Mouse (Mus musculus) layer of hippocampus, postnatal 36 days (tissue): ENCODE data around the gene Bicc1. TPM values are rescaled to one million over a fixed set of nuclear protein-coding genes. Genes with fewer than 3 reads are reported as not detected.

Source experiments
- DNase-seq, 2 experiments: peaks; one replicate each; pipeline ENCODE4 v3.0.0; 2022
- total RNA-seq, 2 experiments: library from RNA; stranded (reverse); gene quantifications; 2 replicates each; pipeline ENCODE4 v1.2.3; 2021

The Bicc1 gene
- total RNA-seq, 2 experiments from 2014 or later: 3.2 to 4.2 TPM

DNA sequence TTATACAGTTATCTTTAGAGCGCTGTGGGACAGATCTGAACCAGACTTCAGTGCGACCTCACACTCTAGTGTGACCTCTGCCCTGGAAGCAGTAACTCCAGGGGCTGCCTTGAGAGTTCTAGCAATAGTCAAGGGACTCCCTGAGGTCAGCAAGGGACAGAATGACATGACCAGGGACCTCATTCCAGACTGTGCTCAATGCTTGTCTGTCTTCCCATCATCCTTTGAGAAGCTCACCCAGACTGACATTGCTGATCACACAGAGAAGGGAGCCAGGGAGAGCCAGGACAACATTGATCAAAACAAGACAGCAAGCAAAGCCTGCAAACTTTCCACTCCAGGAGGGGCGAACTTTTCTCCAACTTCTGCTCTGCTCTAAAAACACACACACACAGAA, 38.7 kb downstream of the Bicc1 start:
- no peak for DNase-seq

- DNase-seq: no peak
These were observed 39.3 kb downstream of the Bicc1 start for GRCm38 (mm10) chr10:71120121-71120768.

GRCm38 (mm10) chr10:71119120-71119847, 40.2 kb downstream of the Bicc1 start:
- no peak for DNase-seq

- DNase-seq: no peak
These were observed 41.7 kb downstream of the Bicc1 start for GRCm38 (mm10) chr10:71117766-71118165.

- no peak for DNase-seq
These were observed 45.1 kb downstream of the Bicc1 start for GRCm38 (mm10) chr10:71114260-71114920.

DNA sequence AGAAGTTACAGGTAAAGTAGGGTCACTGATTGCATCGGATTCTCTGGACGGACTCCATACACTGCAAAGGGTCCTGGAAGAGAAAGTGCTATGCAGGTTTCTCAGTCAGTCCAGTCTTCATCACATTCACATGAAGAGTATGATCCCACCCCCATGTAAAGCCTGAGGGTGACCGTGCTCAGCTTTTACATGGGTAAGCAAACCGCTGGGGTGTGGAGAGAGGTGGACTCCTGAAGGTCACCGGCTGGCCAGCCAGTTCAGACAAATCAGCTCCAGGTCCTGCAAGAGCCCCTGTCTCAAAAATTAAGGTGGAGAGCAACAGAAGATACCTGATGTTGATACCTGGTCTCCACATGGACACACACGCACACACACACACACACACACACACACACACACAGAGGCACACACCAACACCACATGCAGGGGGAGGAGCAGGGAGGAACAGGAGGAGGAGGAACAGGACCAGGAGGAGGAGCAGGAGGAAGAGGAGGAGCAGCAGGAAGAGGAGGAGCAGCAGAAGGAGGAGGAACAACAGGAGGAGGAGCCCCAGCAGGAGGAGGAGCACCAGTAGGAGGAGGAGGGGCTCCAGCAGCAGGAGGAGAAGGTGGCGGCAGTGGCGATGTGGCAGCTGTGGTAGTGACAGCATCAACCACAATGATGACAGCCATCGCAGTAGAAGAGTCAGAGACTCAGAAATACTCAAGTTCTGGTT, 52.9 kb downstream of the Bicc1 start:
- no peak for DNase-seq

DNA sequence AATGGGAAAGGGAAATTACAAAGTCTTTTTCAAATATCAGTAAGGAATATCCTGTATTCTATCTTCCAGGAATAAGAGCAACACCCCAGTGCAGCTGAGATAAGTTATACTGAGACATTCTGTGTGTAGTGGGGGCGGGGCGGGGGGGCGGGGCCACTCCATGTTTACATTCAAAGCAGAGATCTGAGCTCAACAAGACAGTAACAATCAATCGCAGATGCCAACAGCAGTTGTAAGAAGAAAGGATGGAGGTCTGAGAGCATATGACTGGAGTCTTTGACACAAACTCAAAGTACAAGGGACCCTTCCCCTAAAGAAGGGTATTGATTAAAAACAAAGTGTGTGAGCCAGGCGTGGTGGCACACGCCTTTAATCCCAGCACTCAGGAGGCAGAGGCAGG, 54.7 kb downstream of the Bicc1 start:
- DNase-seq: no peak

GRCm38 (mm10) chr10:71100815-71101499, 58.5 kb downstream of the Bicc1 start:
- no peak for DNase-seq

DNA sequence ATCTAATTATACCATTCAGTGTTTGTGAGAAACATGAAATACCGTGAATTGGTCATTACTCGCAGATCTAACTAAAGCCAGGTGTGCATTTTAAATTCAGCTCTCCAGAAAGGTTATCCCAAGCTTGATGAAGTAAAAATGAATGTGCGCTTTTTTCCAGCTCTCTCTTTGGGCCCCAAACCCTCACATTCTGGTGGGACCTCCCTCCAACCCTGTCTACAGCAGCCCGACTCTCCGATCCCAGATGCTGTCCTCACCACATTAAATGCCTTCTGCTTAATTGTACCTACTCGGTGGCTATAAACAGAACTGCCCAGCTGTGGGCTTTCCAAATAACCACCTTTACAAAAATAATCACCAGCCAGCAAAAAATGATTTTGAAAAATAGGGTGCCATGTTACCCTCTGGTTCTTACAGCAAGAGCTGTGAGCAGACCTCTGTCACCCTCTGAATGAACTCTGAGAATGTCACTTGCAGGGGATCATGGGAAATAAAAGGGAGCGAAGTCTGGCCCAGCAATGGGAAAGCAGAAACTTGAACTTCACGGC, 64.7 kb downstream of the Bicc1 start:
- DNase-seq: no peak

GRCm38 (mm10) chr10:71093312-71093711, 66.2 kb downstream of the Bicc1 start:
- no peak for DNase-seq

DNA sequence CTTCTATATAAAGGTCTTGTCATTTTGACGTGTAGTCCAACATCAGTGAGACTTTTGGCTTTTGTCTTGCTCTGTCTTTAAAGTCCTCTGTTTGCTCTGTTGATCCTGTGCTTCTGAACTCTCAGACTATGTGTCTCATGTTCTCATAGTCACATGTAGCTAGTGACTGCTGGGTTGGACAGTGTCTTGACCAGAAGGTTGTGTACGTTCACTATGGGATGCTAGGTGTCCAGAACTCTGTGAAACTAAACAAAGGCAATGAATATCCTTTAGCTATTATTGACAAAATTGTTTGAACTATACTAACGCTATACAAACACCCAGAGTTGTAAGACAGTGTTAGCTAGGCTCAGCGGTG, 72.2 kb downstream of the Bicc1 start:
- no peak for DNase-seq

DNA sequence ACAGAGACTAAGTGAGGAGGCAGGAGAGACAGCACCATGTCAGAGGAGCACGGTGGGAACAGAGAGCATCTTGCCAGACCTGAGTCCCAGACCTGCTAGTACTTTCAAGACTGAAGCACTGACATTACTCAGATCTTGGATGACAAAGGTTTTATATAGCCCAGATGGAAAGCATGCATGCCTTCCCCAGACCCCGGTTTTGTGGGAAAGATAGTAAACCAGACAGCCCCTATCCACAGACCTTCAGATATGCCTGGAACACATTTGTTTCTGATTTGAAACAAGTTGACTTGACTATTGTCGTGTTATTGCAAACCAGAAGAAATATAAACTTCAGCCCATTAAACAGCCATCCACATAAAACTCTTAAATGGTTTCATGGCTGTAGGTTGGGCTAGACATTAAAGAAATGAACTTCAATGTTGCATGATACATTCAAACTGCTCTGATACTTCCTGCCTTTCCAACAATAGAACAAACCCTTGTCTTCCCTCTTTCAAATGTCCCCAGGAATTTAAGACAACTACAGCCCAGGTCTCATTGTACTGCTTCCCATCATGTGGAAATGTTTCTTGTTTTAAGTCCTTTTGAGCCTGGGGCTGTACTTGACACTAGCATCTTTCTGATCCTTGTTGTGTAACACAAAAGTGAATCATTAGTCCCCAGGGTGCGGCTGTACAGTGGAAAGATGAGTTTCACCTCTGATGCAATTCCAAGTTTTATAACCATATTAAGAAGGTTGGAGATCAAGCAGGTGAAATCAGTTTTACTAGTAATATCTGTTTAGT, 72.7 kb downstream of the Bicc1 start:
- no peak for DNase-seq

- no peak for DNase-seq
These were observed 76.5 kb downstream of the Bicc1 start for GRCm38 (mm10) chr10:71082986-71083385.

- DNase-seq: no peak
These were observed 80.6 kb downstream of the Bicc1 start for GRCm38 (mm10) chr10:71078856-71079255.

DNA sequence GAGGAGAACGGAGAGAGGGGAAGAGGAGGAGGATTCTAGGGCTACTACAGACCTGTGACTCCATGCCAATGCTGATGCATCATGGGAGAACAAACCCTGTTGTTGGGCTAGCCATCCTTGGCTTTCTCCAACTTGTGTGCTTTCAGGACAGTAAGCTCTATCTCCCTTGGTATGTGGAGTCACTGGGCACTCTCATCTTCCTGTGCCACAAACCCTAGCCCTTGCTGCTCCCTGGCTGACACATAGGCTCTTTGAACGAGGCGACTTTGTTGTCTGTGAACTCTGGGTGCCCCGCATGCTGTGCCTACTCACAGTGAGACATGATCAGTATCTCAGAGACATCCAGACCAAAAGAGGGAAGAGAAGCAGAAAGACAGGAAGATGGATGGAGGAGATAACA, 94.5 kb downstream of the Bicc1 start:
- DNase-seq: no peak

- no peak for DNase-seq
These were observed 94.9 kb downstream of the Bicc1 start for GRCm38 (mm10) chr10:71064576-71064975.

GRCm38 (mm10) chr10:71062151-71062550, 97.3 kb downstream of the Bicc1 start:
- DNase-seq: no peak

DNA sequence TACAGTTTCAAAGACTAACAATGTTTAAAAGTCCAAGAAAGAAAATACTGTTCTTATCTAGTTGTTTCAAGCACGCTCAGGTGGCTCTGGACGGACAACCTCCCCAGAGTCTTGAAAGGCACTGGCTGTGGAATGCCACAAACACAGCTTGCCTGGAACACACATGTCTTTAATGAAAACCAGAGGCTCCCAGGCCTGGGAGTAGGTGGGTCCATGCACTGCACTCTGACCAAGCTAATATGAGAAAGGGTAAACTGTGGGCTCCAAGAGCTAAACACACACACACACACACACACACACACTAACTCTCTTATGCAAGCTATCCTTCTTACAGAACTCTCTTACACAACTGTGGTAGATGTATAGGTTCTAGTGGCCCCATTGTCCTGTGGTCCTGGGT, 99.2 kb downstream of the Bicc1 start:
- no peak for DNase-seq

DNA sequence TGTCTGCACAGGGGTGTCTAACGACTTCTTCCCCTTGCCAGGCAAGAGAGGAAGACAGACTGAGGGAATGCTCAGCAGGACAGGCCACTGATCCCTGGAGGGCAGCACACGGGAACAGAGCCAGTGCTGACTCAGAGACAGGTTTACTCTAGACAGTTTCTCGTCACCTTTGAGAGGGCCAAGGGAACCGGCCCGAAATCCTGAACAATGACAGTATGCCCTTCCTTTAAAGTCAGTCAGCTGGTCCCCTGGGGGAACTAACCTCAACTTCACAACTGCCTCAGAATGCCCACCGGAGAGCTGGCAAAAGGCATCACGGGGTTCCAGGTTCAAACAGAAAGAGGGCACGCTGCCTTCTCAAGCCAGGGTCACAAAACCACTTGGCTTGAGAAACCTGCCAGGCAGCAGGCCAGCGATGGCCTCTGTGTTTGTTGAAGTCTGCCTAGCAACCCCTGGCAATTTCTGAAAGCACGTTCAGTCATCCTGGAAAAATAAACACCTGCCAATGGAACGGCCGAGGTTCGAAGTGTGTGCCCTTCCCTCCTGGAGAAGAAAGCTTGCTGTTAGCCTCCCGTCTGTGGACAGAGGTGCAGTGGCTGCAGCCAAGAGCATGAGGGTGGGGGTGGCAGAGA, 100.8 kb downstream of the Bicc1 start:
- no peak for DNase-seq

GRCm38 (mm10) chr10:71058070-71058469, 101.4 kb downstream of the Bicc1 start:
- DNase-seq: no peak

DNA sequence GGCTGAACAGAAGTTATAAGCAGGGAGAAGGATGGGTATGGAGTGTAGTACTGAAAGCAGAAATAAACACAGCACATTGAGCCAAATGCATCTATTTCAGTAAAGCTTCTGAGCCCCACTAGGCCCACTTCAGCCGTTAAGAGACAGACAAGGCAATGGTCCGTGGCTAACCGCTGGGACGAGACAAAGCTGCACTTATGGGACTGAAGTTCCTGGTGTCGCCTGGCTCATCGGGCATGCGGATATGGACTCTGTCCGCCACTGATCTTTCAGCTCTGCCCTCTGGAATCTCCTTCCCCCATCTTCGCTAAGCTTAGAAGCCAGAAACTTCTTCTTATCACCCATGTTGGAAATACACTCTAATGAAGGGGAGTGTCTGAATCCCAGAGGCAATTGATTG, 106.8 kb downstream of the Bicc1 start:
- DNase-seq: no peak
